Mouse (Mus musculus) C2C12 (cell line): Measurements from ENCODE around the gene Antxr1.

Experiments used
- CTCF ChIP-seq: IDR thresholded peaks from one replicate; pipeline ENCODE4 v1.5.1; 2011; ENCODE audit not compliant: control insufficient read depth, insufficient read depth, insufficient read length
- MAX ChIP-seq: IDR thresholded peaks from one replicate; pipeline ENCODE4 v1.6.1; 2011; ENCODE audit warnings: mild to moderate bottlenecking, control low read depth
- USF1 ChIP-seq: IDR thresholded peaks from one replicate; pipeline ENCODE4 v1.6.1; 2011; ENCODE audit warnings: low read depth, mild to moderate bottlenecking, control low read depth, moderate library complexity

DNA sequence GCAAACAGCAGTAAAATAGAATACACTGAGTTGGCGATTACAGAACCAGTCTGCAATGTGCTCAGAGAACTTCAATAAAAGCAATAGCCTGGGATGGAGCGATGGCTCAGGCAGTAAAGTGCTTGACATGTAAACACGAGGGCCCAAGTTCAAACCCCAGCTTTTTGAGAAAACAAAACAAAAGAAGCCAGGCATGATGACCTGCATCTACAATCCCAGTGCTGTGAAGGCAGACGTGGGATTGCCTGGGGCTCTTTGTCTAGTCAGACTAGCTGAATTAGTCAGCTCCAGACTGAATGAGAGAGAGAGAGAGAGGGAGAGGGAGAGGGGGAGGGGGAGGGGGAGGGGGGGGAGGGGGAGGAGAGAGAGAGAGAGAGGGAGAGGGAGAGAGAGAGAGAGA, 33.6 kb downstream of the Antxr1 start:
- TF ChIP-seq MAX, result no peak
- no peak for TF ChIP-seq CTCF
- TF ChIP-seq USF1, result no peak
